Mouse (Mus musculus): ENCODE results near the gene B4galt3.
"Not testable (repeated sequence)": the region's sequence is repeated elsewhere in the genome, so short reads cannot be mapped to it uniquely, and the experiment has no call there.

B4galt3 gene

DNA sequence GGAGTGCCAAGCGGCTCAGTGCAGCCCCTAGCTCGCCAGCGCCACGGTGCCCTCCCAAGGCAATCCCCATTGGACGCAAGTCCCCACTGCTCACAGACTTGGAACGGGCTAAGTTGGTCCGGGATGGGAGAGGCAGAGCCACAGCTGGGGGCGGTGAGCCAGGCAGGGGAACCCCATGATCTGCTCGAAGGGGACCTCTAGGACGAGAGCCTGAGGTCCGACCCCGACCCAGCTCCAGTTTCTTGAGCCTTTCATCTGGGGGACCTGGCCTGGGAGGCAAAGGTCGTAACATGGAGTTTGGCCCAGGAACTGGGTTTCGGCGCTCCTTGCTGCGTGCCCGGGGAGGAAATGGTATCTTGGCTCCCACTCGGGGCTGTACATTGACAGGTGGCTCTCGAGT lies 16.4 kb downstream of the B4galt3 start:
- peak; percentile 67 for DNase-seq

DNA sequence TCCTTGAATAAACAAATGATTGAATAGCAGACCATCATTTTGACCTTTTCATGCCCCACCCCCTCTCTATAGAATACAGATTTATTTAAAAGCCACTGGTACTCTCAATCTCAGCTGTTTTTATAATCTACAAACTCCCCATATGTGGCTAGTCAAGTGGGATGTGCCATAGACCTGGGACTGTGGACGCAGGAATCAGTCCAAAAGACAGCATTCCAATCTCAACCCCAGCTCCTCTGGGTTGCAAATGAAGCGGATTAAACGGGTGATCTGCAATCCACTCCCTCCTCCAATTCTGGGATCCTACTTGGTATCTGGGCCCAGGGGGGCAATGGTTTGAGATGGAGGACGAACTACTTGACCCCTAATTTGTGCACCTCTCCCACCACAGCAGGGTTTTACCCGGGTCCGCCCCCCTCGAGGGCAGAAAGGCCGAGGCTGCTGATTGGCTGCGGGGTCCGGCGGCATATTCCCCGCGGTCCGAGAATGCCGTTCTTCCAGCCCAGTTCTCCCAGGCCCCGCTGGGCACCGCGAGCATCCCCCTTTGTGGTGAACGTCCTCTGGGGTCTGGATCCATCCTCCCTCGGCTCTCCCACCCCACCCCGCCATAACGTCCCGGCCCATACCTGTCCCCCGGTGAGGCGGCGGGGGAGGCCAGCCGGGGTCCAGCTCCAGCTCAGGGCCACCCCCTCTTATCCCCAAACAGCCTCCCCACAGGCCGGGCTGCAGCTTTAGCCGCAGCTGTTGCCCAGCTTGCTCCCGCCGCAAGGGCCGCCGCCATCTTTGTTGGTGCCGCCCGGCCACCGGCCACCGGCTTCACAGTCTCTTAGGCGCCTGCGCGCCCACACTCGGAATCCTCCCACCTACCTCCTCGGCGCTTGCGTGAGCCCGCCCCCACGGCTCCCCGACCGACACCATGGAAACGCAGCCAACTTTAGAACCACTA lies 17.3 kb downstream of the B4galt3 start, which contains the start of gene Usp21:
Gene Usp21, minus strand, starts transcription at position 856 of the 946 bp plus-strand sequence.
- DNase-seq = peak; percentile 96

DNA sequence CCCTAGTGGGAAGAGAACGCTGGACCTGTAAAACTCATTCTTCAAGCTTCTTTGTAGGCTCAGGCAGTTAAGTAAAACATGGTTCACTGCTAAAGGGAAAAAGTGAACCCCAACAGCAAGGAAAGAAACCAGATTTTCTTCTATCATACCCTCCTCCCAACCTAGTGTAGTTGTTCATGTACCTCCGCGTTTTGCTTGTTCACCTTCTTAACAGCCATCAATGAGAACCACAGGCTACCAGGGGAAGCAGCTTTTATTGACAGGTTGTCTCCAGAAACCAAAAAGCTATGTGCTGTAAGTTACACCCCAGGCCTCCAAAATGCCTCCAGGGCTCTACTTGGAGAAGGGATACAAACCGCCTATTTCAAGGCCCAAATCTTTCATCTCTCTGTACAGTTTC lies 18.2 kb downstream of the B4galt3 start:
- peak; percentile 34 for DNase-seq

DNA sequence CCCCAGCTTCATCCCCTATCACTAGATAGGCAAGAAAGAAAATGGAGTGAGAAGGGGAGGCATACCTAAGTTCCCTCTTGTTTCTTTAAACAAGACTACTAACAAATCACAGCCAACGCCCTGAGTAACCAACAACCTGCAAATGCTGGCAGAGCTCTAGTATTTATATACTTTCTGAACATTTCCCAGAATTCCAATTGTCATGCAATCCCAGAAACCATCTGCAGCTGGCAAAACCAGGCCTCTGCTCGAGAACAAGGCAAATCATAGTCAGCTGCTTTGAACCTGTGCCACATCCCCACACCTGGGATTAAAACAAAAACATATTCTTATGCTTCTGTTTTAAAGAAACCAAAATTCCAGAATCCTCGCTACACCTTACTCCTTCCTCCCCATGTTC lies 23.2 kb downstream of the B4galt3 start:
- DNase-seq = peak; percentile 23

DNA sequence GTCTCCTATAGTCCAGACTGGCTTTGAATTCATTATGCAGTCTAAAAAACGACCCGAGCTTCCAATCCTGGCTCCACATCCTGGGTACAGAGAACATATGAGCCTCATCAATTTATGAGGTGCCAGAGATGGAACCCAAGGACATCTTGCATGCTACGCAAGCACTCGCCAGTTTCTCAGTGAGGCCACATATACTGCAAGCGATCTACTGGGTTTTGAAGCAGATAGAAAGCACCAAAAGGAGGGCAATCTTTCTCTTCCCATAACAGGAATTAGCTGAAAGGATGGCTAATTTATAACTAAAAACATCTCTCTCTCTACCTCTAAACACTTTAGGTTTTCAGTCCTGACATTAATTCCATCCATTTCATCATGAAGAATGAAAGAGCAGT lies 23.8 kb downstream of the B4galt3 start:
- peak; percentile 24 for DNase-seq

DNA sequence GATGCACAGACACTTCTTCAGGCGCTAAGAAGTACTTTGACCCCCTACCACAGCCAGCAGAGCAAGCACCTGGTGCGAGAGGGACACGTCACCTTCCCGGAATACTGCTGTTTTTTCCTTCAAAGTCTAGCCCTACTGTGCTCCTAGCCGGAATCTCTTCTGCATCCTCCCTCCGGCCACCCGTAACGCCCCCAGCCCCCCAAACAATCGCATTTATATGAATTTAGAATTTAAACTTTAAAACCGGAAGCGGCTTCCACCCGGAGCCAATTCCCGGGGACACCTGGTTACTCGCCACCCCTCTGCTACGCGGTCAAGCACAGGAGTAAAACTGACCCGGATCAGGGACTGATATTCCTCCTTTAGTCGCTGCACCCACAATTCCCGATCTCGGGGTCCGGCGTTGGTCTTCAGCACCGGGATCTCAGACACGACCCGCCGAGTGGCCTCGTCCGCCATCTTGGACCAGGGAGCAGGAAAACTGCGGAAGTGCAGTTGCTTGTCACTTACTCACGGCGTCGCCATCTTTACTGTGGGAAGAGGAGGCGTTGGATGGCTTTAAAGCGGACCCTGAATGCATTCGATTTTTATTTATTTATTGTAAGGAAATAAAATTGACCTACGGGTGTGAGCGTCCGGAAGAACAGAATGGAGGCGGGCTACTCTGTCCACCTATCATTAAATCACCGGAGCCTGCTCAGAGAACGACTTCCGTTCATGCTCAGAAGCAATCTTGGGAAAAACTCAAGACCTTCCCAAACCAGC lies 24.4 kb downstream of the B4galt3 start, which contains the start of gene Ufc1:
Gene Ufc1, minus strand, starts transcription at position 727 of the 765 bp plus-strand sequence.
- DNase-seq = peak; percentile 90

DNA sequence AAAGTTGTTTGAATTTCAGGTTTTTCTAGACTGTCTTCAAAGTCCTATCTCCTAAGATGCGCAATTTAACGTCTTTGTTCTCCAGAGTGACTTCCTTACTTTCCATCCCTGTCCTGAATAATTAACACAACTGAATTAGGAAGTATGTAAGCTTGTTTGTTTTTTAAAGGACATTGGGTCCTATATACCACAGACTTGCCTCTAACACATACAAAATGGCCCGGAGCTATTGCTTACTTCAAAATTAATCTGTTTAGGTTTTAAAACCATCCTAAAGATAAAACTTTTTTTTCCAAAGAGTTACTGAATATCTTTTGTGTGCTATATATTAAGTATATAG lies 24.9 kb downstream of the B4galt3 start:
- DNase-seq = no peak

DNA sequence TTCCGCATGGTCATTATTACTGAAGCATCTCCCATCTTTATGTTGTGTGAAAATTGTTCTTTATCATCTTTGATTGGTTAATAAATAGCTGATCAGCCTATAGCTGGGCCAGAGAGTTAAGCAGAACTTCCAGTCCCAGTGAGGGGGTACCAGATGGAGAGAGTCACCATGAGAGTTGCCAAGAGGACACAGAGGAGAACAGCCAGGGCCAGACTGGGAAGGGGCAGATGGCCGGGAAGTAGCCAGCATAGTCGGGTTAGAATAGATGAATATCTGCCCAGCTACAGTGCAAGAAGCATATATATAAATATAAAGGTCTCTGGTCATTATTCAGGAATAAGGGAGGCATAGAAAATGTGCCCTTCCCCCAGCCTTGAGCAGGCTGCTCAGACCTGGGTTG lies 28.1 kb downstream of the B4galt3 start:
- DNase-seq = peak; percentile 34

DNA sequence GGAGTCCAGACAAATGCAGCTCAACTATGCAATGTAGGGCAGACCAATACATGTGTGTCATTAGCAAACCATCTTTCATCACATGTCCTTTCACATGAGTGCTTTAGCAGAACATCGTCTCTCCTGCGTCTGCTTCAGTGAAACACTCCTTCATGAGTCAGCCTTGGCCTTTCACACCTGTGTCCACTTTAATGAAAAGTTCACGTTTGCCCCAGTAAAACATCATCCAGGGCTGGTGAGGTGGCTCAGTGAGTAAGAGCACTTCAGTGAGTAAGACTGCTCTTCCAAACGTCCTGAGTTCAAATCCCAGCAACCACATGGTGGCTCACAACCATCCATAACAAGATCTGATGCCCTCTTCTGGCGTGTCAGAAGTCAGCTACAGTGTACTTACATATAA lies 36.0 kb downstream of the B4galt3 start:
- not testable (repeated sequence) for DNase-seq

DNA sequence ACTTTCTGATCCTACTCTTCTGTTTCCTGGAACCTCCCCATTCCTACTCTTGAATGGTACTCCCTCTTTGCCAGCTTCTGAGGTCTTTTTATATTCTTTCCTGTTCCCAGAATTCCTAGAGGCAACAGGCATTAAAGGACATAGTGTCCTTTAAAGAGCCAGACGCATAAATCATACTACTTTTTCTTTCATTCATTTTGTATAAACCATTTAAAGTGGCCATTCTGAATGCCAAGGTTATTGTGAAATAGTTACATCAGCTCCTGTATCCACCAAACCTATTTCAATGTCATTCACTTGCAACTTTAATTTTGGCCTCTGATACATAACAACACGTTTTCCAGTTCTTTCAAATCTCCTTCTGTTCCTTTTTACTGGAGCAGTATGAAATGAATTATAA lies 39.2 kb downstream of the B4galt3 start:
- no peak for DNase-seq

DNA sequence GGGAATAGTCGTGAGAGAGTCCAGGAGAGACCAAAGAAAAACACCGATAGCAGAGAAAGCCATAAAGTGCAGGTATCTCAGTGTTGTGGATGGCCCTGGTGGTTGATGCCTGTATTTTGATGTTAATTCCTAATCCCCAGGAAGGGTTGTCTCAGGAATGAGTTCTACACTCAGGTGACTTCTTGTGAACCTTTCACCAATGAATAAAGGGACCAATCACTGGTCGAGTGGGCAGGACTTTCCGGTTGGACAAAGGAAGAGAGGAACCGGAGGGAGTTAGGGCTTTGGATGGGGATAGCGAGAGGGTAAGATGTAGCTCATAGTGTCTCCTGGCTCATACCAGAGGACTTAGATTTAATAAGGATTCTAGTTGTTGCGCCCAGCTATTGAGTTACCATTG lies 49.6 kb downstream of the B4galt3 start:
- no peak for DNase-seq

DNA sequence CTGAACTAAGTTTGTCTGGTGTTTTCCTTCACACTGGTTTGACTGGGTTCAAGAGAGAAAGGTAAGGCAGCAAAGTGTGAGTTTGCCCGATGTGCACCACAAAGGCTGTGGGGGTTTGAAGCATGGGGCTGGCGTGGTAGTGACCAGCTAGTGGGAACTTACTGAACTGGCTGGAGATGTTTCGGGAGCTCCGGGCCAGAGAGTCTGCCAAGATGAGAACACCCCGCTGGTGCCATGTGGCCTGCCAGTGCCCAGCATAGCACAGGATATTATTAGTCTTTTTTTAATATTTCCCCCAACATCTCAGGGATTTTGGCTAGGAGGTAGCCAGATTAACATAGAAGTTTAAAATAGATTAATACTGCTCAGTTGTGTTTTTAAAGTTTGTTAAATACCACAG lies 50.0 kb downstream of the B4galt3 start:
- peak; percentile 82 for DNase-seq

DNA sequence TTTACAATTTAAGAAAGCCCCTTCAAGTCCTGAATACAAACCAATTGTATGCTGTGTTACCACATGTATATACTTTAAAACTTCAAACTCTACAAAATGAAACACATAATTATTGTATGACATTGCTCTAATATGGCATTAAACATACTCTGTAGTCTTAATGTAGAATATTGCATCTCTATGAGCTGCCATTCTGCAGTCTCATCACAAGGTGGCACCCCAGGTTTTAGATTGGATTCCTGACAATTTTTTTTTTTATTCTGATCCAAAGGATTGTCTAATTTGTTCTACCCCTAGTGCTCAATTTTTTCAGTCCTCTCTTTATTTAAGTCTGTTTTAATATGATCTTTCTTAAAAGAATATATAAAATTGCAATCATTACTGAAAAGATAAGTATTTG lies 51.3 kb downstream of the B4galt3 start:
- DNase-seq = no peak

DNA sequence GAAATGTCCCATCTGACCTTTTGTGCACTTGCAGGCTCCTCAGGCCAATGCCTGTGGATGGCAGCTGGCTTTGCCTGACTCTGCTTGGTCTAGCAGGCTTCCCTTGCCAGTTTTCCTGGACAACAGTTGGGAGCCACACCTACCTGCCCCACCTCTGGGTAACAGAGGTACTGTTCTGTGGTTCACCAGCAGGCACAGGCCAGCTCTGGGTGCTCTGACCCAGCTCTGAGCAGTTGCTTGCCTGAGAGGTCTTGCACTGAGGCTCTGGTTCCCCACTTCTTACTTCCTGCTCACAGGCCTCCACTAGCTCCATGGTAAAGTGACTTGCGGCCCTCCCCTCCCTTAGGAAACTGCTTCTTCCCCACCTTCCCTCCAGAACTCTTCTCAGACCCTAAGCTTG lies 51.9 kb downstream of the B4galt3 start:
- DNase-seq = no peak

DNA sequence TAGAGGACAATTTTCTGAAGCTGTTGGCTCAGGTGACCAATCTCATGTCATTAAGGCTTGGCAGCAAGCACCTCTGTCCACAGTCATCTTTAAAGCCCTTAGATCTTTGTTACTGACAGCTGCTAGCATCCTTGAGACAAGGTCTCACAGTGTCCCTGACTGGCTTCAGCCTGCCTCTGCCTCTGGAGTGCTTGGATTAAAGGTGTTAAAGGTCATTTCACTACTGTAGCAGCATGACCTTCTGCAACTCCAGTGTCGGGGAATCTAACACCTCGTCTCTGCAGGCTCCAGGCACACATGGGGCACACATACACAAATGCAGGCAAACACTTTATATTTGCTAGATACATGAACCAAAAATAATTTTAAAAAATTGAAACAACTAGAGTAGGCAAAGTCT lies 55.4 kb downstream of the B4galt3 start:
- no peak for DNase-seq

All from cerebellum, adult 9-11 months (tissue).